Mouse (Mus musculus) cerebellum, adult 2 months (tissue): ENCODE results near the gene Spp1. TPM values are rescaled to one million over a fixed set of nuclear protein-coding genes. Genes with fewer than 3 reads are reported as not detected.

Experiments used
- DNase-seq, 2 experiments: peaks; one replicate each; pipeline ENCODE4 v3.0.0; 2021
- H3K27ac ChIP-seq: fragments of 200-500 bp; 2 replicates; pipeline ENCODE4 v1.5.1; 2012; ENCODE audit warnings: low read length, control low read depth, inconsistent platforms; ENCODE audit not compliant: insufficient read depth
- H3K27me3 ChIP-seq: fragments of 200-500 bp; 2 replicates; pipeline ENCODE4 v1.6.1; 2012; ENCODE audit warnings: inconsistent platforms, mild to moderate bottlenecking, low read length, moderate library complexity; ENCODE audit not compliant: control insufficient read depth, insufficient read depth
- H3K4me1 ChIP-seq: fragments of 200-500 bp; 2 replicates; pipeline ENCODE4 v1.6.1; 2011; ENCODE audit warnings: low read length; ENCODE audit not compliant: control insufficient read depth, insufficient read depth
- H3K4me3 ChIP-seq: fragments of 200-500 bp; replicated peaks from 2 replicates; pipeline ENCODE3; 2011; ENCODE audit warnings: mild to moderate bottlenecking, low read depth, low read length, control low read depth; ENCODE audit not compliant: insufficient read depth
- CTCF ChIP-seq: fragments of 200-500 bp; IDR thresholded peaks from 2 replicates; pipeline ENCODE4 v1.5.1; 2011; ENCODE audit warnings: low read depth, mild to moderate bottlenecking, control low read depth, low read length, moderate library complexity, borderline replicate concordance; ENCODE audit not compliant: insufficient read depth
- POLR2A ChIP-seq: fragments of 200-500 bp; IDR thresholded peaks from 2 replicates; pipeline ENCODE4 v1.6.1; 2011; ENCODE audit warnings: low read length, control low read depth, borderline replicate concordance; ENCODE audit not compliant: insufficient read depth
- WGBS: fragments of 180-500 bp; shearing (Covaris S2); methylation state at CpG from one replicate; pipeline ENCODE4 v1.1.7; 2018; 5-methylcytosine and 5-hydroxymethylcytosine counted together
- polyA plus RNA-seq: library from polyadenylated mRNA; depleted of rRNA; stranded (reverse); fragments of >200 nt; gene quantifications from 2 replicates; pipeline ENCODE4 v1.2.3, GENCODE M21; 2012; rRNA removed

Gene Spp1
- 121 and 154 TPM in 2 replicates for polyA plus RNA-seq

DNA sequence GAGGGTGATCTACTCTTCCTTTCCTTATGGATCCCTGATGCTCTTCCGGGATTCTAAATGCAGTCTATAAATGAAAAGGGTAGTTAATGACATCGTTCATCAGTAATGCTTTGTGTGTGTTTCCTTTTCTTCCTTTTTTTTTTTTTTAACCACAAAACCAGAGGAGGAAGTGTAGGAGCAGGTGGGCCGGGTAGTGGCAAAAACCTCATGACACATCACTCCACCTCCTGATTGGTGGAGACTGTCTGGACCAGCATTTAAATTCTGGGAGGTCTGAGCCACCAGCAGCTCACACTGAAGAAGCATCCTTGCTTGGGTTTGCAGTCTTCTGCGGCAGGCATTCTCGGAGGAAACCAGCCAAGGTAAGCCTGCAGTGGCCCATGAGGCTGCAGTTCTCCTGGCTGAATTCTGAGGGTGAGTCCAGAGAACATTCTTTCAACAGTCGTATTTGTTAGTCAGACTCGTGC, at the start of gene Spp1:
TSS of gene Spp1 (plus strand) at position 284 of the 467 bp plus-strand sequence.
- no peak for DNase-seq
- Histone ChIP-seq H3K4me1 (no peaks in the 10 kb centered on the region; the same call in 1 of the 2 replicates), H3K4me3 (no peak within 1 kb of the TSS), H3K27me3 (no peaks in the 10 kb centered on the region), H3K27ac (no peak within 1 kb of the TSS)
- no peak for TF ChIP-seq CTCF
- TF ChIP-seq POLR2A, result no peak
- WGBS, result 65% methylated on average over 7 of the region's 7 CpGs

DNA sequence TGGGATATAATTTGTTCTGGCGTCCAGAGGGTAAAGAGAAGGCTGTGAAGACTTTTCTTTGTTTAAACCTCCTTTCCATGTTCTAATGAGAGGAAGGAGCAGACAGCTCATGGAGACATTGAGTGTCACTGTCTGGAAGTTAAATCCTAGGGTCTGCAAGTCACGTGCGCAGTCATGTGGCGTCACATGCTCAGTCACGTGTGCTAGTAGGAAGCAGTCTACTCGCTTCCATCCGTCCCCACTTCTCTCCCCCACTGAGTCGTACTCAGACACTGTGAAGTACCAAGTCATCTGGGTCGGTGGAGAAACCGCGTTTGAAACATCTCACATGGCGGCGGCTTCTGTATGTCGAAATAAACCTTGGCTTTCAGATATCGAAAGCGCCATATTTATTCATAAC, 49.4 kb upstream of the Spp1 start:
- Histone ChIP-seq H3K27ac (no peak overlapping the region), H3K4me1 (no peaks in the 10 kb centered on the region), H3K4me3 (no peak overlapping the region), H3K27me3 (no peaks in the 10 kb centered on the region)
- TF ChIP-seq POLR2A (no peak), CTCF (no peak)
- 92% methylated on average over 16 of the region's 16 CpGs for WGBS
- no peak for DNase-seq

DNA sequence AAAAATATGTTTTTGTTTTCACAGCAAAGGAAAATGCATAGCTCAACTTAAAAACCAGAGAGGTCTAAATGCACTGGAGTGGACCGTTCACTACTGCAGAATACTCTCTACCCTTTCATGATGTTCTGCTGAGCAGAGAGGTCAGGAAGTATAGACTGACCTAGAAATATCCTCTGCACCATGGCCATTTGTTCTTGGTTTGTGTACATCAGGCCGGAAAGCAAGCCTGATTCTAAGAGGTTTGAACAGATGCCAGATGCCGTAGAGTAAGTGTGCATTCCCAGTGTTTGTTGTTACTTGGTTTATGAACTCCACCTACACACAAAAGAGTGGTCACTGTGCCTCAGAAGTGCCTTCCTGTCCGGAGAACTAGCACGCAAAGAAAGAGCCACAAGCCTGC, 48.0 kb upstream of the Spp1 start:
- no peak for DNase-seq
- no peaks in the 10 kb centered on the region for H3K27me3 ChIP-seq
- no peak overlapping the region for H3K27ac ChIP-seq
- no peak for TF ChIP-seq POLR2A
- TF ChIP-seq CTCF, result no peak
- no peak overlapping the region for H3K4me3 ChIP-seq
- H3K4me1 ChIP-seq, result no peaks in the 10 kb centered on the region
- WGBS, result 77% methylated on average over 5 of the region's 5 CpGs

DNA sequence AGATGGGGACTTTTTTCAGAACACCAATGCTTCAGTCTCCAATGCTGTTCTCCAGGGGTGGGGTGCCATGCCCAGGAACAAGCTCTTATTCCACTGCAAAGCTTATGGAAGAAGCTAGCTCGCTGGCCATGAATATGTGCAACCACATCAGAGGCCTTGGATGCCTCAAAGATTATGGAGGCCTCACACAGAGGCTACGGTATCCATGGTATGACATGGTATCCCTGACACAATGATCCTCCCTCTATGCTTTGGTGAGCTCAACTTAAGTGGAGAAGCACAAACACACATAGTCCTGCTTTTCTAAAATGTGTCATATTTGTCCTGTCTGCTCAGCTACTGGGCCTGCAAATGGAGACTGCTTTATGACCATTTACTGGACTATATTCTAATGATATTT, 44.0 kb upstream of the Spp1 start:
- no peak overlapping the region for H3K4me3 ChIP-seq
- DNase-seq, result no peak
- WGBS, result 76% methylated on average over 2 of the region's 2 CpGs
- no peaks in the 10 kb centered on the region for H3K4me1 ChIP-seq
- no peak overlapping the region for H3K27ac ChIP-seq
- no peak for TF ChIP-seq CTCF
- no peak for TF ChIP-seq POLR2A
- no peaks in the 10 kb centered on the region for H3K27me3 ChIP-seq

DNA sequence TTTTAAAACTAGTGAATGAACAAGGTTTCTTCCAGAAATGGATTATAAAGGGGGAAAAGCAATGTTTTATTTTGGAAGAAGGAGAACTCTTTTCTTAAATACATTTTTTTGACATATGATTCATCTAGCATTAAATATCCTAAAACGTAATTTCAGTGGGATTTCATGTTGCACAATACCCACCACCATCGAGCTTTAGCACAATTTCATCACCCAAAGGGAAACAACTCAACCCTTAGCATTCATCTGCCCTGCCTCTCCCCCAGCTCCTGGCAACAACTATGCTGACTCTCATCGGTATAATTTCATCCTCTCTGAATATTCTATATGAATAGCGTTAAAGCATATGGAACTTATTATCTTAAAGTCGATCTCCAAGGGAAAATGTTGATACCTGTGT, 42.1 kb upstream of the Spp1 start:
- WGBS, result 79% methylated on average over 5 of the region's 5 CpGs
- DNase-seq, result no peak
- Histone ChIP-seq H3K4me1 (no peaks in the 10 kb centered on the region), H3K4me3 (no peak overlapping the region), H3K27me3 (no peaks in the 10 kb centered on the region), H3K27ac (no peak overlapping the region)
- TF ChIP-seq POLR2A (no peak), CTCF (no peak)

DNA sequence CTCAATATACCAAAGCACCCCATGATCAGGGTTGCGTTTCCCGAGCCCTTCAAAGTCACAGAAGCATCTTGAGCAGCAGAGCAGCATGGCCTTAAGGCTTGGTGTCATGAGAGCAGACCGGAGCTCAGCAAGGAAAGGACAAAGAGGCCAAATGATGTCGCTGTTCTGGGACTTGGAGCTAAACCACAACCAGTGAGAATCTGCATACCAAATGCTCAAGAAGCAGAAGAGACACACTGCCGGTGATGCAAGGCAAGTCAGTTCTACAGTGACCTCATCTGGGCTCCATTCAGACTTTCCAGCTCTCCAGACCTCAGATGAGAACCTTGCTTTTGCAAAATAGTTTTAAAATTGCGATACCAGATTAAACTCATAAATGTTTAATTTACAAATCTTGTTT, 38.6 kb upstream of the Spp1 start:
- 62% methylated on average over 6 of the region's 6 CpGs for WGBS
- no peak overlapping the region for H3K4me3 ChIP-seq
- H3K4me1 ChIP-seq, result no peaks in the 10 kb centered on the region
- H3K27me3 ChIP-seq, result no peaks in the 10 kb centered on the region
- no peak for DNase-seq
- TF ChIP-seq POLR2A, result no peak
- no peak for TF ChIP-seq CTCF
- no peak overlapping the region for H3K27ac ChIP-seq

DNA sequence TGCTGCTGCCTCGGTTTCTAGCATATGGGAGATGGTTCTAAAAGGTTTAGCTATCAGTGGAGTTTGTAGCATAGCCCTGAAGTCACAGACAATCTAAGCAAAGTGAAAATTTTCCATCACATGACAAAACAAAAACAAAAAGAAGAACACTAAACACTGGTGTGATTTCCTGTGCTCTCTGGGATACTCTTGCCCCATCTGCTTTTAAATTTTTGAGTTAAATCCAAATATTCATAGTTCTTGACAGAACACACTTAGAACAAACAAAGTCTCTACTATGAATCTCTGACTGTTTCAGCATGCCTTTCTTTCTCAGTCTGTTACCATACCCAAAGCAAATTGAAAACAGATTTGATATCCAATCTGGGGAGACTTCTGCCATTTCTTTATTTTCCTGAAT, 36.9 kb upstream of the Spp1 start:
- WGBS, result 47% methylated on average over 1 of the region's 1 CpGs
- H3K27me3 ChIP-seq, result no peaks in the 10 kb centered on the region
- H3K4me1 ChIP-seq, result no peaks in the 10 kb centered on the region
- DNase-seq, result no peak
- no peak overlapping the region for H3K4me3 ChIP-seq
- TF ChIP-seq POLR2A, result no peak
- H3K27ac ChIP-seq, result no peak overlapping the region

DNA sequence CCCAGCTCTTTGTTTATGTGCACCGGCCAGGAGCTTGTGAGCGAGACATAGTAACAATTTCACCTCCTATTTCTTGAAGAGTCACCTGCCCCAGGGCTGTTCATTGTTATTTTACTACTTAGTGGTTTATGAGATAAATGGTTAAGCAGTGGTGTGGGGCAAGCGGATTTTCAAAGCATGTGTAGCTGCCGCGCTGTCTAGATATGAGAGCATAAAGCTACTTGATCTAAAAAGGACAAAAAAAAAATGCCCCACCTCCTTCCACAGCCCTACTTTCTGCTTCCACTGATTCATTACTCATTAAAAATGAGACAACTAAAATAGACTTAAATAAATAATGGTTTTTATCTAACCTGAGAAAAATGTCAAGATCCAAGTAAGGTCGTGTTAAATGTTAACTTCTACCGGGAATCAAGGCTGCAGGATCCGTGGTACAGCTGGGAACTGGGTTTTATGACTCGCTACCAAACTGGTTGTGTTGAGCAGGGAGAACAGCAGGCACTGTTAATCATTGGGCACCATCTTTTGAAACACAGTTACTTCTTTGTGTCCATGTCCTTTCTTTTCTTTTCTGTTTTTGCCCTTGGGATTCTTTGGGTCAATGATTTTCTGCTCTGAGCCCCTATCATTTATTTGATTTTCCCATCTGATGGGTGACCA, 35.5 kb upstream of the Spp1 start:
- Histone ChIP-seq H3K4me3 (no peak overlapping the region), H3K4me1 (no peaks in the 10 kb centered on the region), H3K27me3 (no peaks in the 10 kb centered on the region), H3K27ac (no peak overlapping the region)
- TF ChIP-seq POLR2A, result no peak
- no peak for TF ChIP-seq CTCF
- no peak for DNase-seq
- 75% methylated on average over 9 of the region's 9 CpGs for WGBS

DNA sequence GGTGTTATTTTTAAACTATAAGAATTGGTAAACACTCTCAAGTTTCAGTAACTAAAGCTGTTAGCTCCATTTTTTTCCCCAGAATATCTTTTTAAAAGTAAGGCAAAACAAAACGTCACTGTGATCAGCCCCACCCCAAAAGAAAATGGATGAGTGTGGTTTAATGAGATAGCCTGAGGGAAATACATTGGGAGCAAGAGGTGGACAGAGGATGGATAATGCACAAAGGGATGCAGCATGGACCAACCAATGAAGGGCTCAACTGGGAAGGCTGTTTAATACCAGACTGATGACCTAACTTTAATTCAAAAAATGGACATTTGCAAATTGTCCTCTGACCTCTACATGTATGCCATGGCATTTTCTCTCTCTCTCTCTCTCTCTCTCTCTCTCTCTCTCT, 34.9 kb upstream of the Spp1 start:
- 46% methylated on average over 1 of the region's 1 CpGs for WGBS
- TF ChIP-seq POLR2A (no peak), CTCF (no peak)
- Histone ChIP-seq H3K27me3 (no peaks in the 10 kb centered on the region), H3K27ac (no peak overlapping the region), H3K4me3 (no peak overlapping the region), H3K4me1 (no peaks in the 10 kb centered on the region)
- DNase-seq, result no peak
